Mouse (Mus musculus) lung, adult 2 months (tissue): ENCODE results near the gene Cenpc1. TPM values are rescaled to one million over a fixed set of nuclear protein-coding genes. Genes with fewer than 3 reads are reported as not detected.

Experiments
- DNase-seq: peaks from one replicate; pipeline ENCODE4 v3.0.0; 2022
- H3K4me1 ChIP-seq: fragments of 200-500 bp; 2 replicates; pipeline ENCODE4 v1.6.1; 2011; ENCODE audit warnings: low read length; ENCODE audit not compliant: control insufficient read depth, insufficient read depth
- H3K4me3 ChIP-seq: fragments of 200-500 bp; replicated peaks from 2 replicates; pipeline ENCODE3; 2011; ENCODE audit warnings: low read depth, mild to moderate bottlenecking, control low read depth, low read length; ENCODE audit errors: extremely low read depth
- CTCF ChIP-seq: fragments of 200-500 bp; IDR thresholded peaks from 2 replicates; pipeline ENCODE4 v1.5.1; 2011; ENCODE audit warnings: mild to moderate bottlenecking, low read length, control low read depth; ENCODE audit not compliant: insufficient read depth
- POLR2A ChIP-seq: fragments of 200-500 bp; IDR thresholded peaks from 2 replicates; pipeline ENCODE4 v1.6.1; 2011; ENCODE audit warnings: low read depth, mild to moderate bottlenecking, control low read depth, low read length, borderline replicate concordance; ENCODE audit errors: extremely low read depth
- WGBS: fragments of 180-500 bp; shearing (Covaris S2); methylation state at CpG from one replicate; pipeline ENCODE4 v1.1.7; 2018; 5-methylcytosine and 5-hydroxymethylcytosine counted together
- polyA plus RNA-seq: library from polyadenylated mRNA; depleted of rRNA; stranded (reverse); fragments of >200 nt; gene quantifications from 2 replicates; pipeline ENCODE4 v1.2.3, GENCODE M21; 2012; rRNA removed

The Cenpc1 gene
- polyA plus RNA-seq = 3.0 and 4.3 TPM in 2 replicates

DNA sequence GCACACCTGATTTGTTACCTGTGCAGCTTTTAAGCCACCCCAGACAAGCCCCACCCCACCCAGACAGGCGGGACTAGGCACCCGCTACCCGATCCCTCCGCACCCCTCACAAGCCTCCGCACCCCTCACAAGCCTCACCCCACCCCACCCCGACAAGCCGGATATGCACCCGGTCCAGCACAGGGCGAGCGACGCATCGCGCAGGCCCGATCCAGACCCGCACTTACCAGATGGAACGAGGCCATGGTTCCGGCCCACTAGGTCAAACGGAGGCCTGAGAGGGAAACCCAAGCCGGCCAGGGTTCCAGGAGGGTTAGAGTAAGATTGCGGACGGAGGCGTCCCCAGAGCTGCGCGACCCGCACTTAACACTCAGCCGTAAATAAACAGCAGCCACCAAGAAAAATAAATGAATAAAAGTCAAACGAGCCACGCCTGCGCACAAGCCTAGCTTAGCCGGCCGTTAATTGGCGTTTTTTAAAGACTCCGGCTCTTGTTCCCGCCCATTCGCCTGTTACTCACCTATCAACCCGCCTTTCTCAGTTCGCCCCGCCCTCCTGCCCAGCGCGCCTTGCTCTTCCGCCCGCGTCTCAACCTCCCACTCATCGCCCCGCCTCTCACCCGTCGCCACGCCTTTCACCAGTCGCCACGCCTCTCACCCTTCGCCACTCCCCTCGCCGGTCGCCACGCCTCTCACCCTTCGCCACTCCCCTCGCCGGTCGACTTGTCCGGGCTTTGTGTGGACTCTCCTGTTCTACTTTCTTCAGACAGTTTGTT, at the start of gene Cenpc1:
Gene Cenpc1 (minus strand): TSS at position 483 of the 775 bp plus-strand sequence.
- DNase-seq = peak; percentile 97
- under 1% methylated on average over 60 of the region's 60 CpGs for WGBS
- H3K4me1 ChIP-seq = peaks cover 2% of the 10 kb centered on the region; the same call in 1 of the 2 replicates
- H3K4me3 ChIP-seq = peak within 1 kb of the TSS; percentile 77
- TF ChIP-seq POLR2A (peak; percentile 69; the same call in 1 of the 2 replicates), CTCF (no peak)

- no peak for DNase-seq
- 71% methylated on average over 1 of the region's 1 CpGs for WGBS
- H3K4me1 ChIP-seq = no peaks in the 10 kb centered on the region
- no peak overlapping the region for H3K4me3 ChIP-seq
- no peak for TF ChIP-seq POLR2A
- no peak for TF ChIP-seq CTCF
Measured at GRCm38 (mm10) chr5:86113997-86114396, 48.6 kb upstream of the Cenpc1 start.

- Histone ChIP-seq H3K4me1 (no peaks in the 10 kb centered on the region), H3K4me3 (no peak overlapping the region)
- 90% methylated on average over 2 of the region's 2 CpGs for WGBS
- DNase-seq = no peak
- TF ChIP-seq POLR2A (no peak), CTCF (no peak)
Measured at GRCm38 (mm10) chr5:86113037-86113436, 47.7 kb upstream of the Cenpc1 start.

GRCm38 (mm10) chr5:86111074-86111473, 45.7 kb upstream of the Cenpc1 start:
- no peak for DNase-seq
- H3K4me1 ChIP-seq = no peaks in the 10 kb centered on the region
- H3K4me3 ChIP-seq = no peak overlapping the region

DNA sequence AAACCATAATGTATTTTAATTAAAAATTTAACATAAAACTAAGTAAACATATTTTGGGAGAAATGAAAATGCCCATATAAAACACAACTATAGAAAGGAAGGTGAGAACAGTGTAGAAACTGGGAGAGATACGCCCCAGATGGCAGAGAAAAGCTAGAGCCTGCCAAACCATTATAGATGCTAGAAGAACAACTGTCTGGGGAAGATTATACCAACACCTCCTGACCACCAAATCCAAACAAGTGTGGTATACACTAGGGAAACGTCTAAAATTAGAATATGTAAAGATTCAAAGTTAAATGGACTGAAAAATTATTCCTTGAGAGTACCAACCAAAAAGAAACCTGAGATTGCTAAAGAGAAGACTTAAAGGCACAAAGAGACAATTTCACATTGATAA, 41.2 kb upstream of the Cenpc1 start:
- H3K4me3 ChIP-seq = no peak overlapping the region
- H3K4me1 ChIP-seq = no peaks in the 10 kb centered on the region
- TF ChIP-seq CTCF (no peak), POLR2A (no peak)
- no peak for DNase-seq
- WGBS = 74% methylated on average over 2 of the region's 2 CpGs

More at GRCm38 (mm10) chr5:86111074-86111473, 45.7 kb upstream of the Cenpc1 start:
- 89% methylated on average over 1 of the region's 1 CpGs for WGBS
- no peak for TF ChIP-seq POLR2A
- no peak for TF ChIP-seq CTCF

GRCm38 (mm10) chr5:86102176-86102575, 36.8 kb upstream of the Cenpc1 start:
- no peak for DNase-seq
- no peak overlapping the region for H3K4me3 ChIP-seq
- no peaks in the 10 kb centered on the region for H3K4me1 ChIP-seq
- TF ChIP-seq CTCF (no peak), POLR2A (no peak)
- WGBS = 88% methylated on average over 2 of the region's 2 CpGs

DNA sequence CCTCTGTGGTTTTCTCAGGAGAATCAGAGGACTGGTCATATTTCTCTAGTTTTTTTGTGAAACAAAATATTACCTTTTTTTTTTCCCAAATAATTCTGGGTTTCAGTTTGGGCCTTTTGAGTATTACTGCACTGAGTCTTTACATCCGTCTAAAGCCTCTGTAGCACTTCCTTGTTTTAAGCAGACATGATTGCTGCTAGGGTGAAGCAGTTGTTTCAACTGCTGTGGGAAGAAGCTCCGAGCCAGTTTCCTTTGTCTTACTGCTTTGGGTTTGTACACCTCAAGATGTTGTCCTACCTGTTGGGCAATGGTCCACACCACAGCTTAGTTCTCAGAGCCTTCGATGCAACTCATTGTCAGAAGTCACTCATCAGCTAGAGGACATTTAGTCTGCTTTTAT, 35.2 kb upstream of the Cenpc1 start:
- TF ChIP-seq CTCF (no peak), POLR2A (no peak)
- Histone ChIP-seq H3K4me1 (no peaks in the 10 kb centered on the region), H3K4me3 (no peak overlapping the region)
- no peak for DNase-seq
- 71% methylated on average over 3 of the region's 3 CpGs for WGBS

DNA sequence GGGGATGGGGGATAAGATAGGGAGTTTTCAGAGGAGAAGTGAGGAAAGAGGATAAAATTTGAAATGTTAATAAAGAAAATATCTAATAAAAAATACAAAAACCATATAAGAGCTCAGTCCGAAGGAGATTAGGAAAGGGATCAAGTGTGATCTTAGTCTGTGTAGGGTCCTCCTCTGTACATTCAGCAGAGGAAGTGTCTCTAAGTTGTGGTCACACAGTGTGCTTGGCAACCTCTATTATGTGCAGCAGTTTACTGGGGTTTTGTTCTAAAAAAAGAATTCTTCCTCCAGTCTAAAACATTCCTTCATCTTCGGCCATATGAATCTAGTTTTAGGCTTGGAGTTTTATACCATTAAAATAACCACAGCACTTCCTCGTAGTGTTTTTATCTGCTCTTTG, 33.6 kb upstream of the Cenpc1 start:
- TF ChIP-seq POLR2A = no peak
- TF ChIP-seq CTCF = no peak
- DNase-seq = no peak
- WGBS = 75% methylated on average over 3 of the region's 3 CpGs
- no peak overlapping the region for H3K4me3 ChIP-seq
- H3K4me1 ChIP-seq = no peaks in the 10 kb centered on the region

GRCm38 (mm10) chr5:86094754-86095153, 29.4 kb upstream of the Cenpc1 start:
- no peak for DNase-seq
- no peaks in the 10 kb centered on the region for H3K4me1 ChIP-seq
- WGBS = 65% methylated on average over 9 of the region's 9 CpGs
- no peak for TF ChIP-seq POLR2A
- no peak for TF ChIP-seq CTCF
- H3K4me3 ChIP-seq = no peak overlapping the region

DNA sequence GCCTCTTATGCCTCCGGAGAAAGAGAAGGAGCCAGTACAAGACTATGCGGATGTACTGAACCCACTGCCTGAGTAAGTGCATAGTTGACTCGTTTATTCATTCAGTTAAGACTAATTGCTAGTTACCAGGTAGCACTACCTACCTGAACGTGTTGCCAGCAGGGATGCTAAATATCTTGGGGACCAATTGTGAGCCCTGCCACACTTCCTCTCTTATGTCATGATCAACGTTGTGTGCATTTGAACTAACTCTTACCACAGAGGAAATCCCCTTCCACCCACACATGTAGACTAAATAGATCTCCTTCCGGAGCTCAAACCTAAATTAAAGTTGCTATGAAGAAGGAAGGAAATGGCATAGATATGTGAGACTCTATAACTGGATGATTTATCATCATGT, 21.4 kb upstream of the Cenpc1 start:
- TF ChIP-seq CTCF (no peak), POLR2A (no peak)
- 46% methylated on average over 6 of the region's 6 CpGs for WGBS
- DNase-seq = no peak
- Histone ChIP-seq H3K4me3 (no peak overlapping the region), H3K4me1 (no peaks in the 10 kb centered on the region)
